Mouse (Mus musculus) cerebellum, adult 9-11 months (tissue): ENCODE data around the gene Ms4a4c.
"Not testable (repeated sequence)": the region's sequence is repeated elsewhere in the genome, so short reads cannot be mapped to it uniquely, and the experiment has no call there.

ENCODE experiments used
- DNase-seq: peaks from one replicate; pipeline ENCODE4 v3.0.0; 2022

Gene Ms4a4c

DNA sequence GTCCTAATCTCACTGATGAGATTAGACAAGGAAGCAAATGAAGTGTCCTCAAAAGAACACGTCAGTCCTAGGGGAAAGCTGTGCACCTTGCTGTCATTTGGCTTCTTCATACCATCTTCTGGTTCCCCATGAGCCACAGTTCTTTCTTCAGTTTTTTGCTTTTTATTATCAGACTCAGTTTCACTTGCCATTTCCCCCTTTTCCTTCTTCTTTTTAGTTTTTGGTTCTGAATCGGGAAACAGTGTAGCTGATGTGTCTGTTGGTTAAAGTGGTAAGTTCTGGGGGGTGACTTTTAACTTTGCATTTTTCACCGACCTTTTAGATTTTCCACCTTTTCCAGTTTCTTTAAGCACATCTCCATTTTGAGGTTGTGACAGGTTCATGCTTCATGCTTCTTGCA is at the start of gene Ms4a4c:
Gene Ms4a4c (plus strand): TSS at position 244 of the 400 bp plus-strand sequence.
- no peak for DNase-seq

DNA sequence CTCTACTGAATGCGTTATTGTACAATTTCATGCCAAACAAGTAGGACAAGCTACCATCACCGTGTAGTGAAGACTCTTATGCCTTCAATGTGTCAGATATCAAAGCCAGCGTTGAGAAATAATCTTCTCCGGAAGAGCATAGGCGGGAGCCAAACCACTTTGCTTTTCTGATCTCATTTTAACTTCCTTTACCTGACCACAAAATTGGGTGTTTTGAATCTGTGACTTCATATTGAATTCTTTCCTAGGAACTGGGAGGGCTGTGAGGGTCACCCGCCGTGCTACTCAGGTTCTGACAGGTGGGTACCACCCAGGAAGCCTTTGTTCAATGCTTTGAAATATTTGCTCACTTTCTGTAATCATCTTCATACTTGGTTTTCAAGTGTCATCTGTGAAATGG is 48.8 kb upstream of the Ms4a4c start:
- DNase-seq, result no peak

DNA sequence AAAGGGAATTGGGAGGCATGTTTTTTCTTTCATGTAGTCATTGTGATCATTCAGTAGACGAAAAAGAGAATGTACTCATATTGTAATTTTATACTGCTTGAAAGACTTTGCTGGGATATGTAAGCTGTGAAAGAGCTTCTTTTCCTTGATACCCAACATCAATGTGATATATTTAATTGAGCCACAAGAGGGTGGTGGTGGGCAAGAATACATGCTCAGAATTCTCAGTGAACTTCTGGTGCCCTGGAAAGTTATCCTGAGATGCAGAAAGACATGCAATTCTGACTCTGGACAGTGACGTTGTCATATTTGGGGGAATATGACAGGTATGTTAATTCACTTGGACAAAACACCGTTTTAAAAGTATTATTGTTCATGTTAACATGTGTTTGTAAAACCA is 44.5 kb upstream of the Ms4a4c start:
- DNase-seq, result no peak

DNA sequence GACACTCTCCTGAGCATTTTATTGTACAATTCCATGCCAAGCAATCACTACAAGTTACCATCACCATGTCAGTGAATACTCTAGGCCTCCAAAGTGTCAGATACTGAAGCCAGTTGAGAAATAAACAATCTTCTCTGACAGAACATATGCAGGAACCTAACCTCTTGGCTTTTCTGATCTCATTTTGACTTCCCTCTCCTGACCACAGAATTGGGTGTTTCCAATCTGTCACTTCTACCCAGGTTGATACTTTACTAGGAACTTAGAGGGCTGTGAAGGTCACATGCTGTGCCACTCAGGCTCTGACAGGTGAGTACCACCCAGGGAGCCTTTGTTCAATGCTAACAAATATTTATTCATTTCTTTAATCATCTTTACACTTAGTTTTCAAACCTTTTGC is 42.6 kb upstream of the Ms4a4c start:
- DNase-seq, result no peak

DNA sequence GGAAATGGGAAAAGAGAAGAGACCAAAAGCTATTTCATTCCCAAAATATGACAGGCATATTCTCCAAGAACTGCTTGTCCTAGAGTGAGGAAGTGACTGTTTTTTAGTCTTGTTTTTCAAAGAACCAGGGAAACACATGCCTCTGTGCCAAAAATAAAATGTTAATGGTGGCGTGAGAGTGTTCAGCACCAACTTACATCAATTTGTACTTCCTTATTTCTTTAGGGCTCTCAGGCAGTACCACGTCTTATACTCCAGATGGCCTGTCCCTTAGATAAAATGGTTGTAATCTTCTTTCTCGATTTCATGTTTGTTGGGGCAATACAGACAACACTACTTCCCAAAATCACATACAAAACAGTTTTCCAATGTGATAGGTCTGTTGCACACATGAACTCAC is 36.3 kb upstream of the Ms4a4c start:
- no peak for DNase-seq

DNA sequence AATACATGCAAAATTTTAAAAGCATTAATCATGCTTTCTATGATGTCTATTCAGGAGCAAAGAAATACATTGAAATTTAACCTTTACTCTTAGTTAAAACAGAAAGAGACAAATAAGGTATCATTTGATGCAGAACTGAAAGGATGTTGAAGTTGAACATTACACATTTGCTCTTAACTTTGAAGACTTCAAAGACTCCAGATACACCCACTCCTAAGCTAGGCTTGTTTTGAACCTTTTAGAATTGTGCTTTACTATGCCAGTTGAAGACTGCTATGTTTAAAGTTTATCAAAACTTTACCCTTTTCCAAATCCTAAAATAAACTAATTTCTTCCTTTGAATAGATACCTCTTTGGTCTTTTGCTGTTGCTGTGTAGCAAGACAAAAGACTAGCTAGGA is 33.4 kb upstream of the Ms4a4c start:
- no peak for DNase-seq

DNA sequence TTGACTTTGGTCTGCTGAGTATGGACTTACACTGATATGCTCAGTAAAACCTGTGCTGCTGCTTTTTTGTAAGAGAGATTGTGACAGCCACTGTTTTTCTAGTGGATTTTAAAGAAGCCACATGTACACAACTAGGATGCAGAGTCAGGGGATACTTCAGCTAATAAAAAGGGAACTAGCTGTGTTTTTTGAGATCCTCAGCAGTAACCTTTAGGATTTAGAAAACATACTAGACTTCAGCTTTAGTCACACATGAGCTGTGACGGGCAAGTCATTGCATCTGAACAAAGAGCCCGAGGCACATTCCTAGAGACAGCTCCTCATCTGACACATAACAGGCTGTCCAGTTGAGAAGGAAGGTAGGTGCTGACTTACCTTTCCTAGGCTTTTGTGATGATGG is 29.3 kb upstream of the Ms4a4c start, which contains the start of gene Ms4a4a:
Gene Ms4a4a (plus strand): TSS at position 251 of the 400 bp plus-strand sequence.
- DNase-seq, result no peak

DNA sequence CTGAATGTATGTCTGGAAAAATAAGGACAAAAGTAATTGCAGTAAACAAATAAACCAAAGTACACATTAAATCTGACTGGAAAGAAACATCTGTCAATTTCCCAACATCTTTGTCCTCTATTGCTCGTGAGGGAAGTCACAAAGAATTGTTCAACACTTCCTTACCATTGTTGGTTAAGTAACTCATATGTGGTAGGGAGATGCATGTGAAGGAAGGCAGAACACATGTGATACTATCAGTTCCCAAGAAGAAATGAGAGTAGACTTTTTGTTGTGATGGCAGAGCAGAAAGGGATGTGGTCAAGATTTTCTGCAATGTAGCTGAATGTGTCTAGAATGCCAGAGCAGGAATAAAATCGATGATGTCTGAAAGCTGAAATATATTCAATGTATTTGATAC is 28.2 kb upstream of the Ms4a4c start:
- no peak for DNase-seq

DNA sequence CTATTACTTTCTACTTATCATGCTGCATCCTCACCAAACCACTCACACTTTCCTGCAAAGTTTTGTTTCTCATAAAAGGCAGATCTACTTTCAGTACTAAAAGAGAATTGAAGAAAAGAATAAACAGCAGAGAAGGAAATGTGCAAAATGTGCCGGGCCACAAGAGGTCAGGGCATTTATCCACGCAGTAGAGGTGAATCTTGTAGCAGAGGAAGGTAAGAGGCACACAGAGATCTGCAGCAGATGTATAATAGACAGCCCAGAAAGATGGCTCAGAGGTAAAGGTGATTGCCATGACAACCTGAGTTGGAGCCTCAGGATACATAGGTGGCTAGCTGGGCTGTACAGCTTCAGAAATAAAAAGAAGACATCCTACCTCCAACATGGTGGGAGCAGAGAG is 17.5 kb upstream of the Ms4a4c start:
- DNase-seq, result no peak

DNA sequence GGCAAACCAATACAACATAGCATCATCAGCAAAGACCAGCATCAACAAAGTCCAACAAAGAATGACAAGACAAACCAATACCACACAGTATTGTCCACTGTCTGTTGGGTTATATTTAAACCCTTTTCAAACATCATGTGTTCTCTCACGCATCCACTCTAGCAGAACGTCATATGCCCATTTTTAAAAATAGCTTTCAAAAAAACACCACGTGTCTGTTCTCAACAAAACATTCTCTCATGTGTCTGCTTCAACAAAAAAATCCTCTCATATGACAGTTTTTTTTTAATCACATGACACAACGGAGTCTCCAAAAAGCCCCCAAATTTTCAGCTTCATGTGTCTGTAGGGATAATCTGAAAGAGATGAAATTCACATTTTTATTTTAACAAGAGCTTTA is 16.9 kb upstream of the Ms4a4c start:
- no peak for DNase-seq

DNA sequence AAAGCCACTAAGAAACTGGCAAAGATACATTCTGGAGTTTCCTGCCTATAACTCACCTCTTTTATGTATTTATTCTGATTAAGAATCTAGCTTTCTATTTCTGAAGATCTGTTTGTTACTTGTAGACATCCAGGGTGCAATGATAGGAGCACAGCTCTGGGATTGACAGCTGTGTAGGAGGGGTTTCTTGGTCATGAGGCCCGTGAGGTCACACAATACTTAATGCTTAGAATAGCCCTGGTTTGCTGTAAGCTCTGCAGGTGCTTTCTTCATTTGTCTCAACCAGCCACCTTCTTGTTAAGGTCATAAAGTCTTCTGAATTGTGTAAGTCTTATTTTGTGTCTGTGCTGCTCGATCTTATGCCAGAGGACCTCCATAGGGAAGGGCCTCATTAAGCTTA is 15.6 kb upstream of the Ms4a4c start:
- DNase-seq, result no peak

DNA sequence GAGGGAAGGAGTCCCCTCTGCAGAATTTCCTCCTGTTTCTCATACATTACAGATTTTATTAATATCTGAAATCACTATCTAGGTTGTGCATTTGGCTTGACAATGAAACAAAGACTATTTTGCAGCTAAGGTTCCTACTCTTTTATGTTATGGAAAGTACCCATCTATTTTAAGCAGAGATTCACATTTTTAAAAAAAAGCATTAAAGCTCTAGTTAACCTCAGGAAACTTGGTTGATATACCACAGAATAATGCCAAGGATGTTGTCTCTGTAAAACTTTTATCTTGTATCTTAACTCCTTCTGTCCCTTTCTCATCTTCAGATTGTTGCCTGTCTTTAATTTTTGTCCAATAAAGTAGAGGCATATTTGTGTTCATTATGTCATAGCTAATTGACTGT is 8.8 kb upstream of the Ms4a4c start:
- no peak for DNase-seq

DNA sequence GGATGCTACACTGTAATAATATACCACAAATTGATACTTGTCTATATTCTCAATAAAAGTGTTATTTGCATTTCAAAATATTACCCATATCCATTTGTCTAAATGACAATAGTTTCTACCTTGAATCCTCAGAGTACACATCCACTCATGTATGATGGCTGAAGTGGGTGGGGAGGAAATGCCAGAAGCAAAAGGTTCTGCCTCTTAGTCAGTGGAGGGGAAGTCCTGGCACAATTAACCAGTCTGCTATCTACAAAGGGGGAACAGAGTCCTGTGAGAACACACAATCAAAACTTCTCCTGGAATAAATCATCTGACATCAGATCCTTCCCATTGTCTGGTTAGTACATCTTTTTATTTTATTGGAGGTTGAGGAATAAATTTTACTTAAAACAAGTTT is 2.9 kb downstream of the Ms4a4c start:
- DNase-seq, result no peak

DNA sequence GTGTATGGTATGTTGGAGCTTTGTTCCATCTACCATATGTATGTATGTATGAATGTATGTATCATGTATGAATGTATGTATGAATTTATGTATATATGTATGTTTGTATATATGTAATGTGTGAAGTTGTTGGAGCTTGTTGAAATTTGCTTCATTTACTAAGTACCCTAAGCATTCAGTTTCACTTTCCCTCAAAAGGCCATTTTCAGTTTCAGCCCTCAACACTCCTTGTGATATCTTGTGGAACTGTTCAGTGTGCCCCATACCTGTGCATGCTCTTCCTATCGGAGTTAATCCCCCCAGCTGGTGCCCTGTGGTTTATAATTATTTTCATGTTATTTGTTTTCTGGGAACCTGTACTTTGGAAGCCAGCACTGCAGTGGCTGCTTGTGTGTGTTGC is 4.0 kb downstream of the Ms4a4c start:
- no peak for DNase-seq

DNA sequence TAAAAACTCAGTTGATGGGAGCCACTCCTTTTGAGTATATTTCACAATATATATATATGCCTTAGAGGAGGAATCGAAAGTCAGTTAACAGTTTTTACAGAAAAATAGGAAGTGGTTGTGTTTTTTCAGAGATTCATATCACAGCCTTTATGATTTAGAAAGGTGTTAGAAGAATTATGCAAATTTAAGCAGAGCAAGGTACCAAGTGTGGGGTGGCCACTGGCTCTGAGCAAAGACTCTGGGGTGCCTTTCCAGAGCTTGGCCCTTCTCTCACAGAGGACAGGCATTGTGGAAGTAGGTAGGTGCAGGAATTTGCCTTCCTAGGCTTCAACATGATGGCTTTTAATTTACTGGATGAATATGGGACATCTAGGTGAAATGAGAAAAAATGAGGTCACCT is 7.1 kb downstream of the Ms4a4c start:
- no peak for DNase-seq

DNA sequence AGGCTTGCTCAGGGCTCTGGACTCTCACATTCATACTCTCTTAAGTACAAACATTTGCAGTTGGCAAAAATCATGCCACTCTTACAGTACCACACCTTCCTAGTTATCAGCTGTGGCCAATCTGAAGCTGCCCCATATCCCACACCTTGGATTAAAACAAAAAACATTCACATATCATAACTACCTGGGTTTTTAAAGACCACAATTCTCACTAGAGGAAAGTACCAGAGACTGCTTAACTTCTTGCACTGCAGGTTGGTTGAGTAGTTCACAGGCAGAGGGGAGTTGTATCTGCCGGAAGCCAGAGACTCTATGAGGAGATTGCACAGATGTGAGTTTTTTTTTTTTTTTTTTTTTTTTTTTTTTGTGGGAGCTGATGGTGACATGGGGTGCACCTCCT is 9.5 kb downstream of the Ms4a4c start:
- no peak for DNase-seq

DNA sequence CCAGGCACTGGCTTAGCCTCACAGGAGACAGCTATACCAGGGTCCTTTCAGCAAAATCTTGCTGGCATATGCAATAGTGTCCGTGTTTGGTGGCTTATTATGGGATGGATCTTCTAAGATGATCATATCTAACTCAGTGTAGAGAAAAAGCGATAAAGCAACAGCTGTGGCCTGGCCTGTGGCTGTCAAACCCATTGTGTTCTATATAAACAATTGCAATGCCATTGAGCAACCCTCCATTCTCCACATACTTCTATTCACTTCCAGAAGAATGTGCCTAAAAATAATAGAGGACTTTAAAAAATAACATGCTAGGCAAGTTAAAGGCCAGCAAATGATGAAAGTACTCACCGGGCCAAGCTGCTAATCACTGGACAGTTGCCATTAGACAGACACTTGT is 11.0 kb downstream of the Ms4a4c start:
- no peak for DNase-seq

DNA sequence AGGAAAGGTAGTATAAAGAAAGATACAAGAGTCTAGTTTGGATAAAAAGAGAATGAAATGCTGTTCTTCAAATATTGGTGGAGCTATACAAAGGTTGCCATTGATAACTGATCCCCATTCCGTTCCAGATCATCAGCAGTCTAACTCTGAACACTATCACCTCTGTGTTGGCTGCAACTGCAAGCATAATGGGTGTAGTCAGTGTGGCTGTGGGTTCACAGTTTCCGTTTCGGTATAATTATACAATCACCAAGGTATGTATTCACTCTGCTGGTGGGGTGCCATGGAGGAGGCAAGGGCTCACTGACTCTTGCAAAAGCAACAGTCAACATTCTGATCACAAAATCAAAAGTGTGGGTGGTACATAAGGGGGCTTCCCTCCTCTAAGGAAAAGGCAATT is 14.3 kb downstream of the Ms4a4c start:
- not testable (repeated sequence) for DNase-seq

DNA sequence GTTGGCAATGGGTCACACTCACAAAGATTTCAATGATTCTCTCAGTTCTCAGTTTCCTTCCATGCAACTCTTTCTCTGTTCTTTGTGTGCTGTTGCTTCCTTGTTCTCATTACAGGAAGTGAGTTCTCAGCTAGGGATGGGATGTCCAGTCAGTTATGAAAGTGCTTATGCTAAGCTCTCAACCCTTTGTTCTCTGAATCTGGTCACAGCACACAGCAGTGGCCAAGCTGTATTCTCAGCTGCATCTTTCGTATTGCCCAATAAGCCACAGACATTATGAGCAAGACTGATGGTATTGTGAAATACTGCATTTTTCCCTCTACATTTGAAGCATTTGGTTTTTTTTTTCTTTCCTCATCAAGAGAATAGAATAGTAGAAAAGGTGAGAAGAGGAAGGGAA is 26.6 kb downstream of the Ms4a4c start:
- DNase-seq, result not testable (repeated sequence)

DNA sequence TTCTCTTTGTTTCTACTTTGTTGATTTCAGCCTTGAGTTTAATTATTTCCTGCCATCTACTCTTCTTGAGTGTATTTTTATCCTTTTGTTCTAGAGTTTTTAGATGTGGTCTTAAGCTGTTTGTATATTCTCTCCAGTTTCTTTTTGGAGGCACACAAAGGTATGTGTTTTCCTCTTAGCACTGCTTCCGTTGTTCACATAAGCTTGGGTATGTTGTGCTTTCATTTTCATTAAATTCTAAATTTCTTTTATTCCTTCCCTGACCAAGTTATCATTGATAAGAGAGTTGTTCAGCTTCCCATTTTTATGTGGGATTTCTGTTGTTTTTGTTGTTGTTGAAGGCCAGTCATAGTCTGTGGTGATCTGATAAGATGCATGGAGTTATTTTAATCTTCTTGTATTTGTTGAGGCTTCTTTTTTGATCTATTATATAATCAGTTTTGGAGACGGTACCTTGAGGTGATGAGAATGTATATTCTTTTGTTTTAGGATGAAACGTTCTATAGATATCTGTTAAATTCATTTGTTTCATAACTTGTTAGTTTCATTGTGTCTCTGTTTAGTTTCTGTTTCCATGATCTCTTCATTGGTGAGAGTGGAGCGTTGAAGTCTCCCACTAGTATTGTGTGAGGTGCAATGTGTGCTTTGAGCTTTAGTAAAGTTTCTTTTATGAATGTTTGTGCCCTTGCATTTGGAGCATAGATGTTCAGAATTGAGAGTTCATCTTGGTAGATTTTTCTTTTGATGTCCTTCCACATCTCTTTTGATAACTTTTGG is 30.7 kb downstream of the Ms4a4c start:
- DNase-seq, result no peak

DNA sequence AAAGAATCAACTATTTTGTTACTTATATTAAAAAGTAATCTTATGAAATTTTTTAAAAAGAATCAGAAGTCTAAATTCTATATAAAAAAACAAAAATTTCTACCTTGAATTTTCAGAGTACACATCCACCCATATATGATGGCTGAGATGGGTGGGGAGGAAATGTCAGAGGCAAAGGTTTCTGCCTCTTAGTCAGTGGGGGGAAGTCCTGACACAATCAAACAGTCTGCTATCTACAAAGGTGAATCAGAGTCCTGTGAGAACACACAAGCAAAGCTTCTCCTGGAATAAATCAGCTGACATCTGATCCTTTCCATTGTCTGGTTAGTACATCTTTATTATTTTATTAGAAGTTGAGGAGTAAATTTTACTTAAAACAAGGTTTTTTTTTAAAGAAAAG is 38.8 kb downstream of the Ms4a4c start, which contains the start of gene Ms4a4b:
Gene Ms4a4b (plus strand): TSS at position 216 of the 400 bp plus-strand sequence.
- DNase-seq, result no peak

DNA sequence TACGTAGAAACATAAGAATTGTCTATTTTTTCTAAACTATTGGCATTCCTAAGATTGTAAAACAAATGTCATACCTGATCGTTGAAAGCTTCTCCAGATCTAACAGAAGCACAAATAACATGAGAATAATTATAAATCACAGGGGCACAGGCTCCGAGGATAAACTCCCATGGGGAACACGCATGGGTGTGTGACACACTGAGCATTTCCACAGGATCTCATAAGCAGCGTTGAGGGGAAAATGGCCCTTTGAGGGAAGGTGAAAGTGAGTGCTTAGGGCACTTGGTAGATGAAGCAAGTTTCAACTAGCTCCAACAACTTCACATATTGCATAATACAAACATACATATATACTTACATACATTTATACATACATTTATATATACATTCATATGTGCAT is 39.4 kb downstream of the Ms4a4c start:
- DNase-seq, result no peak

DNA sequence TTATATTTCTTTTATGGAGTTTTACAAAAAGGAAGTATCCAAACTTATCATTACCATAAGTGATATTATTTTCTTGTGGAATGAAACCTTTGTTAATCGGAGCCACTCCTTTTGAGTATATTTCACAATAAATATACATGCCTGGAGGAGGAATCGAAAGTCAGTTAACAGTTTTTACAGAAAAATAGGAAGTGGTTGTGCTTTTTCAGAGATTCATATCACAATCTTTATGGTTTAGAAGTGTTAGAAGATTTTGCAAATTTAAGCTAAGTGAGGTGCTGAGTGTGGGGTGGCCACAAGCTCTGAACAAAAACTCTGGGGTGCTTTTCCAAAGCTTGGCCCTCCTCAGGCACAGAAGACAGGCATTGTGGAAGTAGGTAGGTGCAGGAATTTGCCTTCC is 42.7 kb downstream of the Ms4a4c start:
- DNase-seq, result no peak

DNA sequence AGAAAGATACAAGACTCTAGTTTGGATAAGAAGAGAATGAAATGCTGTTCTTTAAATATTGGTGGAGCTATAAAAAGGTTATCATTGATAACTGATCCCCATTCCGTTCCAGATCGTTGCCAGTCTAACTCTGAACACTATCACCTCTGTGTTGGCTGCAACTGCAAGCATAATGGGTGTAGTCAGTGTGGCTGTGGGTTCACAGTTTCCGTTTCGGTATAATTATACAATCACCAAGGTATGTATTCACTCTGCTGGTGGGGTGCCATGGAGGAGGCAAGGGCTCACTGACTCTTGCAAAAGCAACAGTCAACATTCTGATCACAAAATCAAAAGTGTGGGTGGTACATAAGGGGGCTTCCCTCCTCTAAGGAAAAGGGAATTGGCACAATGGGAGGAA is 54.5 kb downstream of the Ms4a4c start:
- DNase-seq, result not testable (repeated sequence)

DNA sequence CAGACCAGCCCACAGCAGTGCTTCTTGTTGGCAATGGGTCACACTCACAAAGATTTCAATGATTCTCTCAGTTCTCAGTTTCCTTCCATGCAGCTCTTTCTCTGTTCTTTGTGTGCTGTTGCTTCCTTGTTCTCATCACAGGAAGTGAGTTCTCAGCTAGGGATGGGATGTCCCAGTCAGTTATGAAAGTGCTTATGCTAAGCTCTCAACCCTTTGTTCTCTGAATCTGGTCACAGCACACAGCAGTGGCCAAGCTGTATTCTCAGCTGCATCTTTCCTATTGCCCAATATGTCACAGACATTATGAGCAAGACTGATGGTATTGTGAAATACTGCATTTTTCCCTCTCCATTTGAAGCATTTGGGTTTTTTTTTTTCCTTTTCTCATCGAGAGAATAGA is 60.2 kb downstream of the Ms4a4c start:
- not testable (repeated sequence) for DNase-seq
